Comparison of ENCODE assay signal across 26 mouse cellular contexts in the genomic region with DNA sequence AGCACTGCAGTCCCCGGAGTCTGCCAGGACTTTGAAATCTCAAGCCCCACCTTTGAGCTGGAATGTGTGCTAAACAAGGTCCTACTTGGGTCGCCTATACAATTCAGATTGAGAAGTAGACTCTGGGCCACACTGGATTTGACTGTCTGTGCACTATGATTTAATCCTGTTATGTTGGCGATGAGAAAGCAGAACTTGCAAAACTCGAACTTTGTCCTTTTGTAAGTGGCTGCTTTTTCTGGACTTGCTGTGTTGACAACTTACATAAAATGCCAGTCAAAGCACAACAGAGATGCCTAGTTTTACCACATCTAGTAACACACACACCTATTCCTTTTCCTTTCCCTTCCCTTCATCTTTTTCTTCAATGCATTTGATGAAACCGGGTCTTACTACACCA.
DNase-seq lines count a peak whose midpoint lies in the region; ATAC-seq and TF ChIP-seq lines count a peak whose summit lies in the region.
"Had no signal": no experiment of that assay in that cellular context is flagged by ENCODE, and none has a peak within 500 bp of the region (broad histone marks: within the 10 kb centered on the region; RNA-seq: fewer than 3 reads in every experiment).

No protein-coding gene starts in this region.

- H3K9me3 ChIP-seq in kidney, embryonic 16.5 days (ENCODE audit: low read length): peaks cover 15% of the 10 kb centered on the region
- peaks cover 7% of the 10 kb centered on the region; the same call in 1 of the 2 replicates for H3K9me3 ChIP-seq in liver, embryonic 11.5 days (ENCODE audit: control insufficient read depth, low read length)
- H3K9me3 ChIP-seq: heart, embryonic 15.5 days had no signal

- no peaks in the 10 kb centered on the region; the same call in 1 of the 2 replicates for H3K36me3 ChIP-seq in kidney, embryonic 16.5 days (ENCODE audit: insufficient read depth, low read length)
- H3K36me3 ChIP-seq in liver, adult 2 months (ENCODE audit: control insufficient read depth, insufficient read depth, low read length): no peaks in the 10 kb centered on the region
- no peaks in the 10 kb centered on the region for H3K36me3 ChIP-seq in liver, embryonic 11.5 days (ENCODE audit: control insufficient read depth, insufficient read depth, low read length)
- H3K36me3 ChIP-seq: embryonic facial prominence, embryonic 12.5 days; embryonic facial prominence, embryonic 15.5 days; heart, embryonic 12.5 days; heart, embryonic 15.5 days; hindbrain, embryonic 10.5 days; hindbrain, embryonic 13.5 days had no signal

- WGBS in kidney, embryonic 16.5 days: 82% methylated on average over 5 of the region's 5 CpGs
- WGBS in liver, adult 2 months: 38% methylated on average over 5 of the region's 5 CpGs
- 77% methylated on average over 5 of the region's 5 CpGs for WGBS in liver, embryonic 11.5 days

- no peaks in the 10 kb centered on the region for H3K27me3 ChIP-seq in kidney, embryonic 16.5 days (ENCODE audit: insufficient read depth, low read length)
- H3K27me3 ChIP-seq in liver, adult 2 months (ENCODE audit: control insufficient read depth, insufficient read depth, low read length): no peaks in the 10 kb centered on the region
- H3K27me3 ChIP-seq in liver, embryonic 11.5 days (replicated peaks; ENCODE audit: control insufficient read depth, insufficient read depth, low read length): no peaks in the 10 kb centered on the region
- H3K27me3 ChIP-seq: embryonic facial prominence, embryonic 12.5 days; embryonic facial prominence, embryonic 15.5 days; heart, embryonic 15.5 days; hindbrain, embryonic 13.5 days had no signal

- no peak overlapping the region for H3K4me2 ChIP-seq in kidney, embryonic 16.5 days (replicated peaks; ENCODE audit: low read depth, low read length)
- no peak overlapping the region for H3K4me2 ChIP-seq in liver, embryonic 11.5 days
- H3K4me2 ChIP-seq: embryonic facial prominence, embryonic 12.5 days; embryonic facial prominence, embryonic 15.5 days; heart, embryonic 12.5 days; heart, embryonic 15.5 days; hindbrain, embryonic 13.5 days had no signal

- H3K4me3 ChIP-seq in kidney, embryonic 16.5 days (ENCODE audit: low read length): no peak overlapping the region
- no peak overlapping the region for H3K4me3 ChIP-seq in liver, adult 2 months (ENCODE audit: insufficient read depth, low read depth, low read length)
- no peak overlapping the region for H3K4me3 ChIP-seq in liver, embryonic 11.5 days (ENCODE audit: low read depth, low read length)
- H3K4me3 ChIP-seq: embryonic facial prominence, embryonic 12.5 days; embryonic facial prominence, embryonic 15.5 days; gastrocnemius, adult 2 months; heart, embryonic 12.5 days; heart, embryonic 15.5 days; hindbrain, embryonic 10.5 days; hindbrain, embryonic 13.5 days had no signal

- no peak overlapping the region for H3K27ac ChIP-seq in kidney, embryonic 16.5 days (ENCODE audit: low read length)
- H3K27ac ChIP-seq in liver, adult 2 months (replicated peaks; ENCODE audit: insufficient read depth, low read depth, low read length): 0 out of 2 replicates have a peak overlapping the region, but pooled peaks have one; percentile 4
- H3K27ac ChIP-seq in liver, embryonic 11.5 days (ENCODE audit: low read depth, low read length): no peak overlapping the region
- H3K27ac ChIP-seq: embryonic facial prominence, embryonic 12.5 days; embryonic facial prominence, embryonic 15.5 days; gastrocnemius, adult 2 months; heart, embryonic 15.5 days; hindbrain, embryonic 10.5 days; hindbrain, embryonic 13.5 days had no signal

- no peak overlapping the region for H3K9ac ChIP-seq in kidney, embryonic 16.5 days (replicated peaks; ENCODE audit: low read length)
- no peak overlapping the region for H3K9ac ChIP-seq in liver, adult 2 months (ENCODE audit: low read depth, low read length)
- no peak overlapping the region for H3K9ac ChIP-seq in liver, embryonic 11.5 days (ENCODE audit: low read depth, low read length)
- H3K9ac ChIP-seq: embryonic facial prominence, embryonic 12.5 days; embryonic facial prominence, embryonic 15.5 days; forebrain, postnatal 0 days; heart, embryonic 12.5 days; heart, embryonic 15.5 days; hindbrain, embryonic 13.5 days had no signal

- TF ChIP-seq CTCF in liver, adult 2 months (IDR thresholded peaks at IDR 0.05; ENCODE audit: low read depth, low read length): no peak

- H3K79me2 ChIP-seq in liver, adult 2 months (ENCODE audit: control insufficient read depth, insufficient read depth, low read length): no peaks in the 10 kb centered on the region

- no peak for TF ChIP-seq POLR2A in liver, adult 2 months (IDR thresholded peaks at IDR 0.05; ENCODE audit: extremely low read depth, insufficient read depth, low read length)

- H3K4me1 ChIP-seq in kidney, embryonic 16.5 days (ENCODE audit: insufficient read depth, low read length): no peaks in the 10 kb centered on the region
- peaks cover 3% of the 10 kb centered on the region; the same call in 1 of the 2 replicates for H3K4me1 ChIP-seq in liver, adult 2 months (ENCODE audit: control insufficient read depth, insufficient read depth, low read length)
- no peaks in the 10 kb centered on the region for H3K4me1 ChIP-seq in liver, embryonic 11.5 days (replicated peaks; ENCODE audit: control insufficient read depth, insufficient read depth, low read length)
- H3K4me1 ChIP-seq: embryonic facial prominence, embryonic 12.5 days; embryonic facial prominence, embryonic 15.5 days; heart, embryonic 12.5 days; heart, embryonic 15.5 days; hindbrain, embryonic 10.5 days; hindbrain, embryonic 13.5 days had no signal

- DNase-seq in kidney, adult 11 months: peak; percentile 13
- DNase-seq in kidney, adult 8-10 months: peak; percentile 14 to 57
- no peak for DNase-seq in kidney, postnatal 10 days
- peak; percentile 90 for DNase-seq in liver, adult 2 months (ENCODE audit: extremely low read depth, low read depth, low spot score)
- no peak for DNase-seq in liver, embryonic 11.5 days (ENCODE audit: low spot score)
- DNase-seq: adrenal gland, adult 2 months; adrenal gland, postnatal 14 days; cerebellum, adult 11 months; cerebellum, adult 2 months; cerebellum, adult 9-11 months; cerebellum, postnatal 25 days; forebrain, postnatal 0 days; gastrocnemius, adult 2 months; gastrocnemius, postnatal 14 days; heart, adult 11 months; heart, postnatal 10 days; heart, postnatal 36 days had no signal

- no peak for ATAC-seq in kidney, embryonic 16.5 days (ENCODE audit: low FRiP score, low TSS enrichment)
- no peak for ATAC-seq in liver, embryonic 11.5 days (replicated peaks; ENCODE audit: low FRiP score)
- ATAC-seq: forebrain, embryonic 14.5 days; forebrain, postnatal 0 days; hindbrain, embryonic 16.5 days had no signal

Comparison
In these comparisons a context has a peak if more than half of its experiments do, and no peak if none do; other contexts are left out.
1. DNase-seq: peak in kidney, adult 11 months (single experiment), kidney, adult 8-10 months (2 of 2) and liver, adult 2 months (single experiment); none in kidney, postnatal 10 days (single experiment) and liver, embryonic 11.5 days (single experiment).